Mouse (Mus musculus) thymus, adult 2 months (tissue): ENCODE data around the gene Idh3a.

ENCODE experiments used
- CTCF ChIP-seq: fragments of 200-500 bp; IDR thresholded peaks from 2 replicates; pipeline ENCODE4 v1.5.1; 2012; ENCODE audit warnings: mild to moderate bottlenecking, control low read depth, low read length, moderate library complexity, borderline replicate concordance; ENCODE audit not compliant: control insufficient read depth, poor library complexity, insufficient read depth; ENCODE audit errors: extremely low read depth
- POLR2A ChIP-seq: fragments of 200-500 bp; IDR thresholded peaks from 2 replicates; pipeline ENCODE4 v1.6.1; 2012; ENCODE audit warnings: mild to moderate bottlenecking, low read length, control low read depth, moderate library complexity; ENCODE audit not compliant: control insufficient read depth, poor library complexity, insufficient read depth; ENCODE audit errors: extremely low read depth

- TF ChIP-seq CTCF: no peak
- no peak for TF ChIP-seq POLR2A
These were observed 59.4 kb downstream of the Idh3a start for GRCm38 (mm10) chr9:54645530-54645929.
